Mouse (Mus musculus) stomach, embryonic 15.5 days (tissue): Measurements from ENCODE around the gene Mknk2. TPM values are rescaled to one million over a fixed set of nuclear protein-coding genes. Genes with fewer than 3 reads are reported as not detected.

Experiments used
- polyA plus RNA-seq: library from polyadenylated mRNA; unstranded; fragments of >200 nt; fragmentation: Nextera tagmentation; extraction: Ambion mirVana; gene quantifications from 2 replicates; pipeline ENCODE4 v1.2.1, GENCODE M21; 2015

Mknk2 gene
- polyA plus RNA-seq, 1 experiment from 2014 or later, result 86.3 TPM

Other genes with a start within 250 kb of the Mknk2 start
- 88.9 and 100 TPM in 2 replicates for gene Tcf3, start 244.5 kb downstream of the Mknk2 start, polyA plus RNA-seq
- gene Onecut3, start 183.3 kb downstream of the Mknk2 start, polyA plus RNA-seq, result 0.18 and 0.21 TPM in 2 replicates
- gene Atp8b3, start 139.0 kb downstream of the Mknk2 start, polyA plus RNA-seq, result 0.19 and 0.32 TPM in 2 replicates
- gene Rexo1, start 116.6 kb downstream of the Mknk2 start, polyA plus RNA-seq, result 23.2 and 23.3 TPM in 2 replicates
- gene Klf16, start 100.8 kb downstream of the Mknk2 start, polyA plus RNA-seq, result 9.3 and 10.3 TPM in 2 replicates
- 102 and 103 TPM in 2 replicates for gene Abhd17a, start 87.8 kb downstream of the Mknk2 start, polyA plus RNA-seq
- gene Scamp4, start 75.2 kb downstream of the Mknk2 start, polyA plus RNA-seq, result 86.1 and 93.0 TPM in 2 replicates
- gene Adat3, start 75.2 kb downstream of the Mknk2 start, polyA plus RNA-seq, result 6.1 and 6.4 TPM in 2 replicates
- 3.9 TPM in 2 replicates for gene Gm49322, start 72.1 kb downstream of the Mknk2 start, polyA plus RNA-seq
- 134 and 148 TPM in 2 replicates for gene Csnk1g2, start 55.3 kb downstream of the Mknk2 start, polyA plus RNA-seq
- gene Btbd2, start 21.0 kb downstream of the Mknk2 start, polyA plus RNA-seq, result 70.1 and 72.2 TPM in 2 replicates
- 46.2 and 47.5 TPM in 2 replicates for gene Mob3a, start 23.9 kb upstream of the Mknk2 start, polyA plus RNA-seq
- 27.1 and 32.0 TPM in 2 replicates for gene Izumo4, start 24.1 kb upstream of the Mknk2 start, polyA plus RNA-seq
- gene Ap3d1, start 64.2 kb upstream of the Mknk2 start, polyA plus RNA-seq, result 76.1 and 82.3 TPM in 2 replicates
- 17.3 and 17.4 TPM in 2 replicates for gene Dot1l, start 77.1 kb upstream of the Mknk2 start, polyA plus RNA-seq
- 52.6 and 62.0 TPM in 2 replicates for gene Sf3a2, start 120.1 kb upstream of the Mknk2 start, polyA plus RNA-seq
- gene Plekhj1, start 120.5 kb upstream of the Mknk2 start, polyA plus RNA-seq, result 117 and 118 TPM in 2 replicates
- not detected in 2 replicates for gene Amh, start 127.1 kb upstream of the Mknk2 start, polyA plus RNA-seq
- 1.0 and 1.4 TPM in 2 replicates for gene Jsrp1, start 135.4 kb upstream of the Mknk2 start, polyA plus RNA-seq
- 1,556 and 1,602 TPM in 2 replicates for gene Oaz1, start 148.5 kb upstream of the Mknk2 start, polyA plus RNA-seq
- 0.24 TPM in 2 replicates for gene Lingo3, start 165.9 kb upstream of the Mknk2 start, polyA plus RNA-seq
- 245 and 261 TPM in 2 replicates for gene Lsm7, start 177.1 kb upstream of the Mknk2 start, polyA plus RNA-seq
- 37.1 and 41.9 TPM in 2 replicates for gene Sppl2b, start 177.2 kb upstream of the Mknk2 start, polyA plus RNA-seq
- gene Tmprss9, start 193.7 kb upstream of the Mknk2 start, polyA plus RNA-seq, result 0.06 TPM in 1 of 2 replicates, not detected in the other
- 317 and 334 TPM in 2 replicates for gene Timm13, start 222.9 kb upstream of the Mknk2 start, polyA plus RNA-seq
- gene Lmnb2, start 240.1 kb upstream of the Mknk2 start, polyA plus RNA-seq, result 38.1 and 46.1 TPM in 2 replicates